Mouse (Mus musculus) intestine, embryonic 16.5 days (tissue): ENCODE results near the gene 4933415A04Rik. TPM values are rescaled to one million over a fixed set of nuclear protein-coding genes. Genes with fewer than 3 reads are reported as not detected.

Source experiments
- ATAC-seq: fragments of 200-750 bp; cut with Nextera tagmentation; 2 replicates; pipeline ENCODE4 v1.8.0; 2017; ENCODE audit warnings: moderate TSS enrichment, moderate library complexity
- H3K27ac ChIP-seq: fragments of 300-500 bp; sonication (generic); 2 replicates; pipeline ENCODE4 v1.5.1; 2014; ENCODE audit warnings: mild to moderate bottlenecking, low read length
- H3K27me3 ChIP-seq: fragments of 300-500 bp; sonication (generic); replicated peaks from 2 replicates; pipeline ENCODE4 v1.6.1; 2014; ENCODE audit warnings: low read length, control low read depth, mixed read lengths; ENCODE audit not compliant: control insufficient read depth, insufficient read depth
- H3K36me3 ChIP-seq: fragments of 300-500 bp; sonication (generic); 2 replicates; pipeline ENCODE4 v1.6.1; 2014; ENCODE audit warnings: low read length, control low read depth; ENCODE audit not compliant: control insufficient read depth, insufficient read depth
- H3K4me1 ChIP-seq: fragments of 300-500 bp; sonication (generic); 2 replicates; pipeline ENCODE4 v1.6.1; 2014; ENCODE audit warnings: low read length, control low read depth, mixed read lengths; ENCODE audit not compliant: control insufficient read depth, insufficient read depth
- H3K4me2 ChIP-seq: fragments of 300-500 bp; sonication (generic); 2 replicates; pipeline ENCODE4 v1.6.1; 2014; ENCODE audit warnings: low read depth, low read length, control low read depth
- H3K4me3 ChIP-seq: fragments of 300-500 bp; sonication (generic); 2 replicates; pipeline ENCODE4 v1.5.1; 2014; ENCODE audit warnings: mild to moderate bottlenecking, low read length
- H3K9ac ChIP-seq: fragments of 300-500 bp; sonication (generic); 2 replicates; pipeline ENCODE4 v1.6.1; 2014; ENCODE audit warnings: low read depth, low read length
- H3K9me3 ChIP-seq: fragments of 300-500 bp; sonication (generic); 2 replicates; pipeline ENCODE4 v1.6.1; 2016; ENCODE audit warnings: low read length, control low read depth; ENCODE audit not compliant: control insufficient read depth
- WGBS: fragments of 180-500 bp; shearing (Covaris S2); extraction: QIAGEN DNeasy Blood & Tissue Kit; methylation state at CpG from one replicate; pipeline ENCODE4 v1.1.7; 2014; 5-methylcytosine and 5-hydroxymethylcytosine counted together
- polyA plus RNA-seq: library from polyadenylated mRNA; unstranded; fragments of >200 nt; fragmentation: Nextera tagmentation; extraction: Ambion mirVana; gene quantifications from 2 replicates; pipeline ENCODE4 v1.2.1, GENCODE M21; 2015

The 4933415A04Rik gene
- polyA plus RNA-seq, 1 experiment from 2014 or later = 5.0 TPM

DNA sequence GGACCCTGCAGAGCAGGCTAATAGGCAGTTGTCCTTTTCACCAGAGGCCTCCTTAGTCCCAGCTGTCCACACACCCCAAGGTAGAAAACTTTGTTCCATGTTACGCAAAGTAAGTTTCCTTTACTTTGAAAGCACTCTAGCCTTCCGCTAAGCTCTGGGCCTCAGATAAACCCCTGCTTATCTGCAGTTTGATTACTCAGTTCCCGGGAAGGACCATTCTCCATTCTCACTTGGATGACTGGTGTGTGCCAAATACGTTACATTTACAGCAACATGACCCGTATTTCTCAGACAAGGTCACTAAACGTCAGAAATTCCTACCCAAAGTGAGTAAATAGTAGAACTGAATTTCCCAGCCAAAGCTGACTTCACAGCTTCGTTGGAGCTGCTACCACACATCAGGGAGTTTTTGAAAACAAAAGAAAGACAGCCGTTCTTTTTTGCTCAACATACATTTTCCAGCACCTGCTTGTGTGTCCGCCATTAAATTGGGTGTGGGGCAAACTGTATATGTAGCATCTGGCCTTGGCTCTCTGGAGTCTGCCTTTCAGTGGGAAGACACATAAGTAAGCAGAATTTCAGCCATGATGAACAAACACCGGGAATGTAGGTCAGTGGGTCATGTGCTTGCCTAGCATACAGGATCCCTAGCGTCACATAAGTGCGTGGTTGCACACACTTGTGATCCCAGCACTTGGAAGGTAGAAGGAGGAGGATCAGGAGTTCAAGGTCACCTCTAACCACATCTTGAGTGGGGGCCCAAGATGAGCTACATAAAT, 38.0 kb upstream of the 4933415A04Rik start:
- H3K36me3 ChIP-seq = no peaks in the 10 kb centered on the region; the same call in 1 of the 2 replicates
- ATAC-seq = peak; percentile 73
- no peak overlapping the region for H3K4me3 ChIP-seq
- WGBS = 38% methylated on average over 12 of the region's 12 CpGs
- no peaks in the 10 kb centered on the region for H3K9me3 ChIP-seq
- peaks cover 37% of the 10 kb centered on the region for H3K4me1 ChIP-seq
- peak overlapping the region; percentile 11 for H3K4me2 ChIP-seq
- peak overlapping the region; percentile 80 for H3K27ac ChIP-seq
- no peaks in the 10 kb centered on the region for H3K27me3 ChIP-seq
- H3K9ac ChIP-seq = peak overlapping the region; percentile 51; the same call in 1 of the 2 replicates

DNA sequence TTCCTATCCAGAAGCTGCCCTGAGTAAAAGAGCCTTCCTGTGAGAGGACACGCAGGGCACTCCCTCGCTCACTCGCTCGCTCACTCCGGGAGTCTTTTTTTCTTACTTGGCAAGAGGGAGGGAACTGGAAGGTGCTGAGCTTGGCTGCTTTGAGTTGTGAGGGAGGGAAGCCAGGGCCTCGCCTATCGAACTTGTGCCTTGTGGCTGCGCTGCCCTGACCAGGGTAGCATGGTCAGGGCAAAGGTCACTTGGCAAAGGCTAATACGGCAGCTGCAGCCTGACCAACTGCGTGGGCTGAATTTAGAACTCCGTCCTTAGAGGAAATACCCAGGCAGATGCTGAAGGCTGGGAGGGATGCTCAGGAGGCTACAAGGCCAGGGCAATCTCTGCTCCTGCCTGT, 37.1 kb upstream of the 4933415A04Rik start:
- H3K27me3 ChIP-seq = no peaks in the 10 kb centered on the region
- peak overlapping the region; percentile 51 for H3K9ac ChIP-seq
- H3K4me1 ChIP-seq = peaks cover 37% of the 10 kb centered on the region
- peak; percentile 55 for ATAC-seq
- no peaks in the 10 kb centered on the region for H3K9me3 ChIP-seq
- no peaks in the 10 kb centered on the region for H3K36me3 ChIP-seq
- peak overlapping the region; percentile 80 for H3K27ac ChIP-seq
- peak overlapping the region; percentile 7; the same call in 1 of the 2 replicates for H3K4me2 ChIP-seq
- WGBS = 33% methylated on average over 11 of the region's 11 CpGs
- H3K4me3 ChIP-seq = no peak overlapping the region

GRCm38 (mm10) chr11:43551756-43552155, 35.1 kb upstream of the 4933415A04Rik start:
- Histone ChIP-seq H3K4me1 (peaks cover 37% of the 10 kb centered on the region), H3K9me3 (no peaks in the 10 kb centered on the region), H3K27ac (peak overlapping the region; percentile 82), H3K36me3 (no peaks in the 10 kb centered on the region), H3K27me3 (no peaks in the 10 kb centered on the region), H3K9ac (no peak overlapping the region), H3K4me3 (no peak overlapping the region), H3K4me2 (0 out of 2 replicates have a peak overlapping the region, but pooled peaks have one; percentile 17)
- ATAC-seq = peak; percentile 85
- WGBS = 64% methylated on average over 3 of the region's 3 CpGs

- whole genome bisulfite sequencing = 80% methylated on average over 6 of the region's 6 CpGs
- H3K4me1 ChIP-seq = peaks cover 37% of the 10 kb centered on the region
These were observed 34.2 kb upstream of the 4933415A04Rik start for GRCm38 (mm10) chr11:43552675-43553074.

DNA sequence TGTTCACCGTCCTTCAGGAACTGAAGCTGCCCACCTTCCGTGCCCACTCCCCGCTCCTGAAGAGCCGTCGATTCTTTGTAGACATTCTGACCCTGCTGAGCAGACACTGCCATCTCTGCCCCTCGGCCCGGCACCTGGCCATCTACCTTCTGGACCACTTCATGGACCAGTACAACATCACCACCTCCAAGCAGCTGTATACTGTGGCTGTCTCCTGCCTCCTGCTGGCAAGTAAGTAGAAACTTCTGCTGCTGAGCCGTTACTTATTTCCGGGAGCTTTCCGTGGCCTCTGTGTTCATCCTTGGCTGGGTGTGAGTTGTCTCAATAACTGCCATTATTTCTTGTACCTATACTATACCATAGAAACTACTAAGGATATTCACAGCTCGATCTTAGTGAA, 30.3 kb upstream of the 4933415A04Rik start:
- Histone ChIP-seq H3K9ac (no peak overlapping the region), H3K4me1 (peaks cover 6% of the 10 kb centered on the region), H3K4me3 (no peak overlapping the region), H3K27ac (no peak overlapping the region), H3K36me3 (0 out of 2 replicates have a peak, but pooled peaks cover 3% of the 10 kb centered on the region), H3K27me3 (no peaks in the 10 kb centered on the region), H3K4me2 (no peak overlapping the region), H3K9me3 (no peaks in the 10 kb centered on the region)
- ATAC-seq = no peak
- 88% methylated on average over 11 of the region's 11 CpGs for WGBS

More at GRCm38 (mm10) chr11:43552675-43553074, 34.2 kb upstream of the 4933415A04Rik start:
- no peak overlapping the region for H3K27ac ChIP-seq
- no peaks in the 10 kb centered on the region for H3K36me3 ChIP-seq
- ATAC-seq = no peak
- H3K4me2 ChIP-seq = no peak overlapping the region
- H3K27me3 ChIP-seq = no peaks in the 10 kb centered on the region
- H3K9ac ChIP-seq = no peak overlapping the region
- H3K4me3 ChIP-seq = no peak overlapping the region
- H3K9me3 ChIP-seq = no peaks in the 10 kb centered on the region

- Histone ChIP-seq H3K36me3 (0 out of 2 replicates have a peak, but pooled peaks cover 3% of the 10 kb centered on the region), H3K27me3 (no peaks in the 10 kb centered on the region), H3K9me3 (no peaks in the 10 kb centered on the region), H3K27ac (no peak overlapping the region), H3K4me2 (no peak overlapping the region), H3K4me1 (0 out of 2 replicates have a peak, but pooled peaks cover under 1% of the 10 kb centered on the region), H3K4me3 (no peak overlapping the region), H3K9ac (no peak overlapping the region)
- 0 out of 2 replicates have a peak, but pooled peaks have one; percentile 21 for ATAC-seq
- WGBS = 33% methylated on average over 6 of the region's 6 CpGs
These were observed 27.1 kb upstream of the 4933415A04Rik start for GRCm38 (mm10) chr11:43559515-43560292.

- Histone ChIP-seq H3K36me3 (no peaks in the 10 kb centered on the region), H3K9me3 (no peaks in the 10 kb centered on the region), H3K4me2 (no peak overlapping the region), H3K9ac (no peak overlapping the region), H3K4me1 (peaks cover 13% of the 10 kb centered on the region), H3K4me3 (no peak overlapping the region), H3K27ac (0 out of 2 replicates have a peak overlapping the region, but pooled peaks have one; percentile 11), H3K27me3 (no peaks in the 10 kb centered on the region)
- no peak for ATAC-seq
- WGBS = 57% methylated on average over 10 of the region's 10 CpGs
These were observed 23.1 kb upstream of the 4933415A04Rik start for GRCm38 (mm10) chr11:43563654-43564244.

DNA sequence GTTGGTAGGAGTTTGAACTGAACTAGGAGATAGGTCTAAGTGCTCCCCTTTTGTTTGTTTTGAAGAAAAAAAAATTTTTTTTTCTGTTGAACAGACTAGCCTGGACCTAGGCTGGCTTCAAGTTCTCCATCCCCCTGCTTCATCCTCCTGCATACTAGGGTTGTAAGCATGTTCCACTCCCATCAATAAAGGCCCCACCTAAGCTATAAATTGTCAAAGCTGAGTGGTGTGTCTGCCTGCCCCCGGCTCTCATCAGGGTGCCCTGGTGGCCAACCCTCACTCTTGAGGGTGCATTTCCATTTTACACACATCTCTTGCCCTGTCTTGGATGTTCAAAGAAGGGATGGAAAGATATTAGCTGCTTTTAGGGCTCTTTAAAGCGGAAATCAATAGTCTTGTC, 21.4 kb upstream of the 4933415A04Rik start:
- peak overlapping the region; percentile 4; the same call in 1 of the 2 replicates for H3K4me2 ChIP-seq
- peaks cover 13% of the 10 kb centered on the region for H3K4me1 ChIP-seq

GRCm38 (mm10) chr11:43565852-43566251, 21.0 kb upstream of the 4933415A04Rik start:
- Histone ChIP-seq H3K9me3 (no peaks in the 10 kb centered on the region), H3K9ac (peak overlapping the region; percentile 7; the same call in 1 of the 2 replicates), H3K27ac (peak overlapping the region; percentile 57), H3K36me3 (no peaks in the 10 kb centered on the region), H3K4me3 (no peak overlapping the region), H3K27me3 (no peaks in the 10 kb centered on the region), H3K4me2 (peak overlapping the region; percentile 4; the same call in 1 of the 2 replicates), H3K4me1 (peaks cover 13% of the 10 kb centered on the region)
- WGBS = 15% methylated on average over 8 of the region's 8 CpGs
- peak; percentile 81 for ATAC-seq

More for the DNA sequence above, 21.4 kb upstream of the 4933415A04Rik start:
- WGBS = 21% methylated on average over 2 of the region's 2 CpGs
- no peaks in the 10 kb centered on the region for H3K27me3 ChIP-seq
- peak; percentile 85 for ATAC-seq
- H3K27ac ChIP-seq = peak overlapping the region; percentile 57
- H3K9ac ChIP-seq = peak overlapping the region; percentile 7; the same call in 1 of the 2 replicates
- H3K4me3 ChIP-seq = no peak overlapping the region
- no peaks in the 10 kb centered on the region for H3K9me3 ChIP-seq
- no peaks in the 10 kb centered on the region for H3K36me3 ChIP-seq
